Comparison of ENCODE assay signal across 8 mouse cellular contexts in the genomic region with DNA sequence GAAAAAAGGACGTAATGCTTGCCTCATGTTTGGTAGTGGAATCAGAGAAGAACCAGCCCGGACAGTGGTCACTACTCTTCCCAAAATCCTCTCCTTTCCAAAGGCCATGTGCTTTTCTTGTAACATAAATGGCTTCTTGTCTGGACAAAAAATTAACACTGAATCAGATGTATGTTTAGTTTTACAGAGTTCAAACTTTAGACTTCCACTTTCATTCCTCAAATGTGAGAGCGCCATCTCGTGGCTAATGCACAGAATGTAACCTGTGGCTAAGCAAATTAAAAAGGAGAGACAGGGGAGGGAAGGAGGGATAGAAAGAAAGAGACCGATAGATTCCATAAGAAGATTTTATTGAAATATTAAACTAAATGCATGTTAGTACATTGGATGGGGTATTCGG. TPM values are rescaled to one million over a fixed set of nuclear protein-coding genes. Genes with fewer than 3 reads are reported as not detected.
DNase-seq lines count a peak whose midpoint lies in the region; ATAC-seq lines count a peak whose summit lies in the region.

No protein-coding gene starts in this region.

- peak; percentile 80 for ATAC-seq in CD4-positive, CD25-positive, alpha-beta regulatory T cell, adult 4 months
- ATAC-seq in midbrain, embryonic 11.5 days (ENCODE audit: low FRiP score), result peak; percentile 45; the same call in 1 of the 2 replicates

- H3K4me1 ChIP-seq in heart, embryonic 10.5 days, result no peaks in the 10 kb centered on the region
- H3K4me1 ChIP-seq in midbrain, embryonic 11.5 days (ENCODE audit: control insufficient read depth, insufficient read depth, low read length), result no peaks in the 10 kb centered on the region

- WGBS in heart, embryonic 10.5 days, result 42% methylated on average over 6 of the region's 6 CpGs
- WGBS in midbrain, embryonic 11.5 days, result 43% methylated on average over 6 of the region's 6 CpGs

- H3K27ac ChIP-seq in heart, embryonic 10.5 days, result no peak overlapping the region
- H3K27ac ChIP-seq in midbrain, embryonic 11.5 days (ENCODE audit: low read depth, low read length), result no peak overlapping the region

- intact Hi-C loops in heart, postnatal 36 days (cut with DNase I), result loop anchor here (5.0 kb wide), 1 partner anchor 869 kb away; no protein-coding TSS in a partner anchor

- no peak overlapping the region for H3K4me2 ChIP-seq in midbrain, embryonic 11.5 days

- no peak overlapping the region for H3K9ac ChIP-seq in midbrain, embryonic 11.5 days (ENCODE audit: low read length)

- no peaks in the 10 kb centered on the region for H3K36me3 ChIP-seq in heart, embryonic 10.5 days
- no peaks in the 10 kb centered on the region for H3K36me3 ChIP-seq in midbrain, embryonic 11.5 days (ENCODE audit: control insufficient read depth, insufficient read depth, low read length)

- H3K9me3 ChIP-seq in heart, embryonic 10.5 days, result no peaks in the 10 kb centered on the region
- H3K9me3 ChIP-seq in midbrain, embryonic 11.5 days (ENCODE audit: control insufficient read depth, low read length), result no peaks in the 10 kb centered on the region

- no peak overlapping the region for H3K4me3 ChIP-seq in heart, embryonic 10.5 days
- H3K4me3 ChIP-seq in midbrain, embryonic 11.5 days (ENCODE audit: low read depth, low read length), result no peak overlapping the region

- no peaks in the 10 kb centered on the region for H3K27me3 ChIP-seq in heart, embryonic 10.5 days (ENCODE audit: insufficient read depth, poor library complexity, severe bottlenecking)
- no peaks in the 10 kb centered on the region for H3K27me3 ChIP-seq in midbrain, embryonic 11.5 days (ENCODE audit: control insufficient read depth, insufficient read depth, low read length)

- DNase-seq in heart, adult 18-20 months, result peak; percentile 3 to 29
- DNase-seq in heart, embryonic 10.5 days (ENCODE audit: low spot score), result no peak
- DNase-seq in c-Kit-positive CD71-positive TER-119-negative erythroid progenitor cells, embryonic 14.5 days (ENCODE audit: low read depth), result peak; percentile 23
- DNase-seq in heart, postnatal 36 days, result peak; percentile 14 to 25
- DNase-seq in left cerebral cortex, adult 18-20 months (ENCODE audit: low spot score in 2 of 2), result peak; percentile 51 to 74
- peak; percentile 93 for DNase-seq in midbrain, embryonic 11.5 days (ENCODE audit: low spot score, missing footprints)
- peak; percentile 17 to 66 for DNase-seq in spleen, postnatal 4 days (ENCODE audit: low spot score in 2 of 2)

RNA-seq across cellular contexts. Expression of a gene that starts 45.4 kb away (rescaled TPM):
- total RNA-seq in heart, adult 18-20 months (2021), result 1 to 10 TPM; 3.7 to 4.4 TPM
- polyA plus RNA-seq in heart, embryonic 10.5 days (2016; fragmentation: Nextera tagmentation; extraction: Ambion mirVana), result 1.2 and 7.1 TPM in 2 replicates
- not detected for polyA plus RNA-seq in CD4-positive, CD25-positive, alpha-beta regulatory T cell, adult 4 months (2017; shearing (Covaris generic))
- 1 to 10 TPM; 2.1 to 2.7 TPM for total RNA-seq in heart, postnatal 36 days (2021)
- total RNA-seq in left cerebral cortex, adult 18-20 months (2021), result 1 to 10 TPM; 3.0 to 3.5 TPM
- 0.90 and 0.96 TPM in 2 replicates for polyA plus RNA-seq in midbrain, embryonic 11.5 days (2014; fragmentation: Nextera tagmentation; extraction: Ambion mirVana)
